Mouse (Mus musculus) MN1 (cell line): ENCODE data around the gene Klrb1f.
"Not testable (repeated sequence)": the region's sequence is repeated elsewhere in the genome, so short reads cannot be mapped to it uniquely, and the experiment has no call there.

ENCODE experiments used
- DNase-seq: peaks from one replicate; pipeline ENCODE4 v3.0.0-alpha.2; 2016; ENCODE audit warnings: low spot score

The Klrb1f gene

GRCm38 (mm10) chr6:129045601-129046000, at the start of gene Klrb1f:
Gene Klrb1f, plus strand, starts transcription at chr6:129045901.
- DNase-seq: no peak

GRCm38 (mm10) chr6:128996054-128996767, 49.5 kb upstream of the Klrb1f start:
- no peak for DNase-seq

GRCm38 (mm10) chr6:128996768-128997442, 48.8 kb upstream of the Klrb1f start:
- DNase-seq: no peak

- no peak for DNase-seq
These were observed 44.3 kb upstream of the Klrb1f start for GRCm38 (mm10) chr6:129001392-129001791.

- no peak for DNase-seq
These were observed 37.1 kb upstream of the Klrb1f start for GRCm38 (mm10) chr6:129008552-129008951.

- not testable (repeated sequence) for DNase-seq
These were observed 35.7 kb upstream of the Klrb1f start for GRCm38 (mm10) chr6:129009846-129010504.

DNA sequence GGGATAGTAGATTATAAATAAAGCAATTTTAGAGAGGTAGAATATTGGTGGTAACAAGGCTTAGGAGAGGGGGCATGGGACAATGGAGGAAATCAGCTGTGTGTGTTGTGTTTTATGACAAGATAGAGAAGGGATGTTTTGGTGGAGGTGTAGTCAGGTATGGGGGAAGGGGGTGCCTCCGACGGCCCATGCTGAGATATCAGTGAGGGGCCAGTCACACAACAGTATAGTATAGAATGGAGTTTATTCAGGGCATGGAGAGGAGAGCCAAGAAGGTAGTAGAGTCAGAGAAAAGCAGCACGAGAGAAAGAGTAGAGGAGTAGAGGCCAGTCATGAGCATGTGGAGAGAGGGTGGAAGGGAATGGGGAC, 35.2 kb upstream of the Klrb1f start:
- no peak for DNase-seq

GRCm38 (mm10) chr6:129012012-129012411, 33.7 kb upstream of the Klrb1f start:
- DNase-seq: not testable (repeated sequence)

GRCm38 (mm10) chr6:129012966-129013365, 32.7 kb upstream of the Klrb1f start:
- DNase-seq: no peak

- DNase-seq: no peak
These were observed 31.9 kb upstream of the Klrb1f start for GRCm38 (mm10) chr6:129013762-129014276.

- DNase-seq: no peak
These were observed 31.3 kb upstream of the Klrb1f start for GRCm38 (mm10) chr6:129014399-129014798.

GRCm38 (mm10) chr6:129027451-129028248, 18.1 kb upstream of the Klrb1f start:
- DNase-seq: no peak

DNA sequence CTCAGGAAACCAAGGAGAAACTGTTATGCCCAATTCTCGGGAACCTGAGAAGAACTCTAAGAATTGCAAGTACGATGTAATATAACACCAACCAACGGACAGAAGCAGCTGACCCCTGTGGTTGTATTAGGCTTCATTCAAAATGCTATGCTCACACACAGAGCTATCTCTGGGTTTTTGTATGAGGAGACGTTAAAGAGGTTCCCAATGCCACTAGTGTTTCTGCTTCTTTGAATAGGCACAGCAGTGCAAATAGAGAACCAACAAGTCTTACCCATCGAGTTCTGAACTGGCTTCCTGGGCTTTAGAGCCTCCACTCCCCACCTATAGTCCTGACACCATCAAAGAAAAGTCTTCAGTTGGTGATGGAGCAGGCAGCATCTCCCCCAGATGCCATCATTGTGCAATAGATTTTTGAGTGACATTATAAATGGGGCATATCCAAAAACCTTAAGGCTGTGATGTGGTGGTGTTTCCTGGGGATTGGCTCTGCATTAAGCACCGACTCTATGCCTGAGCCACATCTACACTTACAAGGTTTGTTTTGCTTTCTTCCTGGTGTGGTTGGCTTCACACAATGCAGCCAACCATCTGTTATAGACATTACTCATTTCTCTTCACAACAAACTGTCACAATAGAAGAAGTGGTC, 15.4 kb upstream of the Klrb1f start:
- DNase-seq: no peak

DNA sequence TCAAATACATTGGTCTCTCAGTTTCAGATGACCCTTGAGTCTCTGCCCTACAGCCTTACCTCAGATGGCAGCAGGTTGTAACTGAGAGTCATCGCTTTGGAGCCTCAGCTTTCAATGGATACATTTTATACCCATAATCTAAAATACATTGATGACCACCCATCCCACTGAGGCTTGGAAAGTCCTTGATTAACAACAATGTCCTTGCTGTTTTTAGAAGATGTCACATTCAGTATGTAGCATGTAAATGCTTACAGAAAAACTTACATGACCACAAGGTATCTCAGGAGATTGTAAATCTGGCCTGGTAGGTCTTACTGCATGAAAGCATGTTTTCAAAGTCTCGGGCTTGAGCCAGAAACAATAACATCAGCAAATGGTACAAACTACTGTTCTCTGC, 14.7 kb upstream of the Klrb1f start:
- no peak for DNase-seq

- DNase-seq: no peak
These were observed 12.3 kb upstream of the Klrb1f start for GRCm38 (mm10) chr6:129033397-129033796.

GRCm38 (mm10) chr6:129035017-129035416, 10.7 kb upstream of the Klrb1f start:
- no peak for DNase-seq

- no peak for DNase-seq
These were observed 9.4 kb upstream of the Klrb1f start for GRCm38 (mm10) chr6:129036326-129036725.

DNA sequence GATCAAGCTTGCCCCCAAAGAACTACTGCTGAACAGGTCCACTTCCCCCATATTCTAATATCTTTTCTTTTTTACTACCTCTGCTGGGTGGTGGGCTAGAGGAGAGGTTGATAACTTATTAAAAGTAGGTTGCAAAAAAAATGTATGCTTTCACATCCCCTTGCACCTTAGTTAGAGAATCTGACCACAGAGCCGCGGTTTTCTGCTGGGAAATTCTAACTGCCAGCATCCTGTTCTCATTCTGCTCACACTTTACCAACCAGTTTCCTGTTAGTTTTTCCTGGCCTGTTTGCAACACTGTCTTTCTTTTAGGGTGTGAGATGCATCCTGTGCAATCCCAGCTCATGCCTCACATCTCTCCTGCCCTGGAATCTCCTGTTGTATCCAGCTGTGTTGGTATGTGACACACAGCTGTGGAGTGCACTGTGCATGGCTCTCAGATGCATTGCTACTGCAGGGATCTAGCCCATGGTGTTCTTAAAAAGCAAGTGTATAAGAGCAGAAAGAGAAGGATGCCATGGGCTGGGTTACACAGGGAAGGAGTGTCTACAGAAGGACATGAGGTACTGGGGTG, 8.7 kb upstream of the Klrb1f start:
- DNase-seq: no peak

- DNase-seq: no peak
These were observed 4.2 kb upstream of the Klrb1f start for GRCm38 (mm10) chr6:129041470-129041869.

DNA sequence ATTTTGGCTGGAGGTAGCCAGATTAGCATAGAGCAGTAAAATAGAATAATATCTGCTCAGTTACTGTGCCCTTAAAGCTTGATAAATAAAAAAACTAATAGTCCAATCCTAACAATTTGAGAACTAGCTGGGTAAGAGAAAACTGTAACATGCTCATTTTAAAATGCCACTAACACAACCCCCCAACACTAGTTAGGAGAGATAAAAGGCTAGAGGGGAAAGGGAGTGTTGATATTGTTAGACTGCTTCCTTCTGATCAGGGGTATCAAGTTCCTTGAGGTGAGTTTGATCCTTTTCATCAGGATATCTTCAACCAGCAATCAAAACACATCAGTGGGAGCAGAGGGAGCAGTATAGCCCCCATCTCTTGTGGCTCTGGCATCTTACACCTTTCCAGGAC, 3.2 kb upstream of the Klrb1f start:
- no peak for DNase-seq

GRCm38 (mm10) chr6:129048381-129048780, 2.7 kb downstream of the Klrb1f start:
- DNase-seq: no peak
